Comparison of ENCODE assay signal across 12 mouse cellular contexts in the genomic region with DNA sequence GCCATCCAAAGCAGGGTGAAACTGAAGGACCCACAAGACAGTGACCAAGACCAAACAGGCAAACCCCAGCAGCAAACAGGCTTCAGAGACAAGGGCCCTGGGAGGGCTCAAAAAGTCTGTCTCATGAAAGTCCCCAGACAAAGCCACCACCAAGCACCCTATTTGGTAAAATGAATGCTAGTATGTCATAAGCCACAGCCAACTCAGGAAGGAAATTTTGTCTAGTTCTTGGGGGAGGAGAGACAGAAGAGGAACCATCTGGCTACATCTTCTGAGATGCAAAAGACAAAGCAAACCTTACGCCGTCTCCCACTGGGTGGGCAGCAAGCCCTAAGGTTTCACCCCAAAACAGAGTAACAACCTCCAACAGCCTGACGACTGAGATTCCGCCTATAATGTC. TPM values are rescaled to one million over a fixed set of nuclear protein-coding genes. Genes with fewer than 3 reads are reported as not detected.
DNase-seq lines count a peak whose midpoint lies in the region; TF ChIP-seq lines count a peak whose summit lies in the region.
"Had no signal": no experiment of that assay in that cellular context is flagged by ENCODE, and none has a peak within 500 bp of the region (broad histone marks: within the 10 kb centered on the region; RNA-seq: fewer than 3 reads in every experiment).

No protein-coding gene starts in this region.

- no peak overlapping the region for H3K4me3 ChIP-seq in gastrocnemius, adult 2 months
- no peak overlapping the region for H3K4me3 ChIP-seq in macrophage (ENCODE audit: inconsistent target)
- H3K4me3 ChIP-seq: embryonic facial prominence, embryonic 13.5 days; hindbrain, embryonic 12.5 days had no signal

- no peak for DNase-seq in gastrocnemius, adult 2 months
- DNase-seq in gastrocnemius, postnatal 25 days: no peak
- DNase-seq in lung, postnatal 36 days: peak; percentile 40
- no peak for DNase-seq in lung, postnatal 14 days
- DNase-seq in thymus, postnatal 14 days: peak; percentile 52
- no peak for DNase-seq in kidney, postnatal 10 days
- no peak for DNase-seq in embryo, embryonic 11 days
- DNase-seq: right cerebral cortex, postnatal 4 days had no signal

- peaks cover 31% of the 10 kb centered on the region; the same call in 1 of the 2 replicates for H3K36me3 ChIP-seq in macrophage (ENCODE audit: inconsistent target)

- H3K79me2 ChIP-seq in macrophage (ENCODE audit: inconsistent target): peaks cover 94% of the 10 kb centered on the region

- TF ChIP-seq CTCF in gastrocnemius, adult 2 months (IDR thresholded peaks at IDR 0.05): no peak

- peak overlapping the region; percentile 82 for H3K27ac ChIP-seq in gastrocnemius, adult 2 months
- H3K27ac ChIP-seq in macrophage: peak overlapping the region; percentile 46
- H3K27ac ChIP-seq: embryonic facial prominence, embryonic 13.5 days; hindbrain, embryonic 12.5 days had no signal

- intact Hi-C loops in gastrocnemius, adult 2 months (cut with DNase I): no loop called here

- WGBS in macrophage (ENCODE audit: missing documents): 11% methylated on average over 4 of the region's 4 CpGs

RNA-seq across cellular contexts. Expression of gene Myh9, which starts 36.3 kb away (rescaled TPM):
- 10 to 100 TPM; 37.4 to 57.4 TPM for total RNA-seq in gastrocnemius, adult 2 months (2021)
- total RNA-seq in gastrocnemius, postnatal 25 days (2021): 10 to 100 TPM; 51.0 to 72.0 TPM
- total RNA-seq in macrophage (2018; cell fraction: chromatin; rRNA removed): 100 to 1,000 TPM; 116 to 655 (median 298) TPM
- total RNA-seq in macrophage (2018; cell fraction: cytosol; rRNA removed): 100 to 1,000 TPM; 130 to 278 (median 207) TPM
- 100 to 1,000 TPM; 203 to 600 (median 357) TPM for total RNA-seq in macrophage (2018; cell fraction: nucleus; rRNA removed)
- polyA plus RNA-seq in macrophage (2018): 130 to 219 TPM (median 188 TPM) in 3 replicates

RNA-seq across cellular contexts. Expression of gene Apol8, which starts 48.9 kb away (rescaled TPM):
- under 1 TPM; 0.08 to 0.31 TPM for total RNA-seq in gastrocnemius, adult 2 months (2021)
- total RNA-seq in gastrocnemius, postnatal 25 days (2021): under 1 TPM in 1 of 2 experiments, not detected in 1; 0.21 TPM
- 1 to 10 TPM in 2 of 26 experiments, under 1 TPM in 5, not detected in 19; 0.25 to 2.2 (median 0.40) TPM for total RNA-seq in macrophage (2018; cell fraction: chromatin; rRNA removed)
- total RNA-seq in macrophage (2018; cell fraction: cytosol; rRNA removed): under 1 TPM in 3 of 26 experiments, not detected in 23; 0.06 to 0.22 (median 0.09) TPM
- 1 to 10 TPM in 2 of 26 experiments, under 1 TPM in 6, not detected in 18; 0.18 to 7.8 (median 0.48) TPM for total RNA-seq in macrophage (2018; cell fraction: nucleus; rRNA removed)
- polyA plus RNA-seq in macrophage (2018): not detected in 3 replicates
- polyA plus RNA-seq: large intestine, adult 2 months had no signal

Comparison
In these comparisons a context has a peak if more than half of its experiments do, and no peak if none do; other contexts are left out.
1. DNase-seq: peak in lung, postnatal 36 days (single experiment) and thymus, postnatal 14 days (single experiment); none in gastrocnemius, adult 2 months (single experiment), gastrocnemius, postnatal 25 days (single experiment), lung, postnatal 14 days (single experiment), kidney, postnatal 10 days (single experiment) and embryo, embryonic 11 days (single experiment).